Mouse (Mus musculus): ENCODE results near the gene Mlf1. TPM values are rescaled to one million over a fixed set of nuclear protein-coding genes. Genes with fewer than 3 reads are reported as not detected.

Gene Mlf1
- total RNA-seq (2023), result 1.1 TPM

DNA sequence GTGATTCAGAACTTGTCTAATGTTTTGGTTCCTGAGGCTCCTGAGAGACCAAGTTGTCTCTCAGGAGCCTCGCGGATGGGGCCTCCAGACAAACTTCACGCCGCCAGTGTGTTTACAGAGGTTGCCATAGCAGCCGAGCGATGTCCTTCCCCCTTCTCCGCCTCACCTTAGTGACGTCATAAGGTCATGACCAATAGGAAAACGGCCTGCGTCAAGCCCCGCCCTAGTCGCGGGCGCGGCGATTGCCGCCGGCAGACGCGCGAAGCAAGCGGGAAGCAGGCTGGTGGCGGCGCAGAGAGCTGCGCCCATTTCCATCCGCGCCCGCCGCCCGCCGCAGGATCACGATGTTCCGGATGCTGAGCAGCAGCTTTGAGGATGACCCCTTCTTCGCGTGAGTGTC is at the start of gene Mlf1:
Gene Mlf1 (plus strand): TSS at position 226 of the 400 bp plus-strand sequence.

DNA sequence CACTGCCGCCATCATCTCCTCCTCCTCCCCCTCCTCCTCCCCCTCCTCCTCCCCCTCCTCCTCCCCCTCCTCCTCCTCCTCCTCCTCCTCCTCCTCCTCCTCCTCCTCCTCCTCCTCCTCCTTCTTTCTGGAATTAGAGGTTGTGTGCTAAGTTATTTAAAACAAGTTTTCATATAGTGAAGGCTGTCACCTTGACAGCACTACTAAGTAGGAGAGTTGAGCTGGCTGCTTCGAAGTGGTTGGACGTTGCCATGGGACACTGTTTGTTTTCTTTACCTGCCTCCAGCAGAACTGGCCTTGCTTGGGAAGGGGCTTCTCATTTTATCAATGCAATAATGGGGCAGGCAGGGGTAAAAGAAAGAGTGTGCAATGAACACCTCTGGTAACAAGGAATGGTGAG is 1.2 kb downstream of the Mlf1 start, which contains the start of gene Gm17402:
Gene Gm17402 (minus strand): TSS at position 101 of the 400 bp plus-strand sequence.

DNA sequence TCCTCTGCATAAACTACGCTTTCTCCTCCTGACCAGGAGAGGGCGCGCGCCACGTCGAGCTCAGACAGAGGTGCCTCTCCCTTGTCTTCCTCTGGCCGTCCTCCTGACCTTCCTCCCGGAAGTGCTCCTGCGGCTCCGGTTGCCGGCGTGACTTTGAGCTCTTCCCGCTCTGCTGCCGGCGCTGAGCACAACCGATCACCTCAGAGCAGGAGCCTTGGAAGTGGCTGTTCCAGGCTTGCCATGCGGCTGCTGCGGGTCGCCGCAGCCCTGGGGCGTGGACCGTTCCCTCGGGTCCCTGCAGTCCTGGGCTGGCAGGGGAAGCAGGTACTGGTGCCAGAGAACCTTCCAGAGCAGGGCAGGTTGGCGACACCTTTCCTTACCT is 56.1 kb downstream of the Mlf1 start, which contains the start of gene Gfm1:
Gene Gfm1 (plus strand): TSS at position 98 of the 382 bp plus-strand sequence.

Other genes starting within 250 kb of the Mlf1 start
- not detected for gene Gm17402, start 1.1 kb downstream of the Mlf1 start, total RNA-seq (2023)
- 28.2 TPM for gene Gfm1, start 56.0 kb downstream of the Mlf1 start, total RNA-seq (2023)
- 0.88 TPM for gene Lxn, start 89.8 kb downstream of the Mlf1 start, total RNA-seq (2023)
- not detected for gene Rarres1, start 141.4 kb downstream of the Mlf1 start, total RNA-seq (2023)
- 28.1 TPM for gene Mfsd1, start 208.6 kb downstream of the Mlf1 start, total RNA-seq (2023)

All from CD4-positive naive resting alpha-beta T cell, adult 76 days (primary cell).